Mouse (Mus musculus) heart, postnatal 10 days (tissue): Measurements from ENCODE around the gene Trim8. TPM values are rescaled to one million over a fixed set of nuclear protein-coding genes. Genes with fewer than 3 reads are reported as not detected.

ENCODE experiments used
- DNase-seq, 2 experiments: peaks; one replicate each; pipeline ENCODE4 v3.0.0; 2021
- intact Hi-C: fragments of 180-260 bp; cut with DNase I; formaldehyde crosslinking; loops from one replicate; pipeline ENCODE4 v1.15.1; 2025
- total RNA-seq, 2 experiments: library from RNA; stranded (reverse); gene quantifications; 2 replicates each; pipeline ENCODE4 v1.2.3; 2021

The Trim8 gene
- total RNA-seq, 2 experiments from 2014 or later = 49.9 to 50.6 TPM

DNA sequence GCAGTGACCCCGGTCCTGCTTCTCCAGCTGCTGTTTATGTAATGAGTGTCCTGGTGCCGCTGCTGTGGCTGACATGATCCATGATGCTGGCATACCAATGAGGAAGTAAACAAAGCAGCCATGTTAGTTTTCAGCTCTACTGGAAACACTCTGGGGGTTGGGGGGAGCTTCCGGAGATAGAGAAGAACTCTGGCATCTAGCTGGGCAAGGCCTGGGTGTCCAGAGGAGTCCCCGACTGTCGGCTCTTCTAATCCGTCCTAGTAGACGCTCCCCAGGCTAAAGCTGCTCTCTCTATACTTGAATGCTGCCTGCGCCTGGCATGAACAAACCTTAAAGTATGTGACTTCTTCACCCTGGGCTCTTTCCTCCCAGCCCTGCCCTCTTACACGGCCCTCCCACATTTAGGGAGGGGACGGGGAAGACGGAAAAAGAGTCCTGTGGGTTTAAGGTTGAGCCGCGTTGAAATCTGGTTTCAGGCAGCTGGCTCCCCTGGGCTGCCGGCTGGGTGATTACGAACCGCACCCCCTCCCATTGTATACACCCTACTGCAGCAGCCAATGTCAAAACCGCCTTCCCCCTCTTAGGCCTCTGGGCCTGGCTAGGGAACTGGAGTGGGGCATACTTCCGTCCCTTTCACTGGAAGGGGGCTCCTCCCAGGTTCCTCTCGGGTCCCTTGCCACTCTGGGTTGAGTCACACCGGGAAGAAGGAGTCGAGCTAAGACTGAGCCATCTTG lies 2.0 kb downstream of the Trim8 start:
- intact Hi-C loops = loop anchor here (2.0 kb wide), 3 partner anchors 21 to 107 kb away; partner anchors contain the start of gene Sufu
- peak; percentile 85 to 88 for DNase-seq

DNA sequence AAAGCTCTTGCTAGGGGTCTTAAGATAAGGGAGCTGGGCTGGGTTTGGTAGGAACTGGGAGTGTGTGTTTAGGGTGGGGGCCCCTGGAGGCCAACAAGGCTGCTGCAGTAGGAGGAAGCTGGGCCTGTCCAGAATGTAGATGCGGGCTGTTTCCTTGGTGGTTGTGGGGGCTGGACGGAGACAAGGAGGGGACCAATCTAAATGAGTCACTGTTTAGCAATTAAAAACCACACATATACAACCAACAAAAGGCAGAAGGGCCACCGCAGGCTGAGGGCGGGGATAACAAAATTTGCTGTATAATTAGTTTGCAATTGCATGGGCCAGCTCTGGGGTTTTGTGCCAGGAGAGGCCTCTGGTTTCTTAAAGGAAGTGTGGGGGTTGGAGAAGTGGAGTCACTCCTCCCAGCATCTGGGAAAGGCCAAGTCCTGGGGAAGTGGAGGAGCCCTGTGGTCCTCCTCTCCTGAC lies 2.6 kb downstream of the Trim8 start:
- intact Hi-C loops = loop anchor here (2.0 kb wide), 1 partner anchor 21 kb away; no protein-coding TSS in a partner anchor
- peak; percentile 72 to 75 for DNase-seq

DNA sequence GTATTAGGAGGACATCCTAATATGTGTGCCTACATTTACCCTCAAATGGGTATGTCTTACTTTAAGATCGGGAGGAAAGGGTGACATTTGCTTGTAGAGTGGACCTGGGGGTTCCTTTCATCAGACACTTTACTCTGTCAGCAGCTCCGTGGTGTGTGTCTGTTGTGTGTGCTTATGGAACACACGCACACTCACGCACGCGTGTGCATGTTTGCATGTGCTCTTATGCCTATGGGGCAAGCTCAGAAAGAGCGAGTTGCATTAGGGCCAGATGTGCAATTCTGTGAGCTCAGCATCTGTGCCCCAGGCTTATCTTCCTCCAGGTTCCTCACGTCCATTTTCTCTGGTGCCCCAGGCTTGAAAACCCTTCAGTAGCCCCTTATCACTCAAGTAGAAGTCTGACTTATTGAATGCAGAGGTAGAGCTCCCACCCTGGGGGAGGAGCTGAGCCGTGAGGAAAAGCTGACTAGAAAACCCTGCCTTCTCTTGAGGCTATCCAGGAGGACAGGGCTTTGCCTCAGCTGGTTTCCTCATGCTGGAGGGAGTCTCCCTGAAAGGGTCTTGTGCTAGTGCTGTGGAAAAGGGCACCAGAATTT lies 3.4 kb downstream of the Trim8 start:
- intact Hi-C loops = loop anchor here (2.0 kb wide), 1 partner anchor 20 kb away; no protein-coding TSS in a partner anchor
- no peak for DNase-seq

DNA sequence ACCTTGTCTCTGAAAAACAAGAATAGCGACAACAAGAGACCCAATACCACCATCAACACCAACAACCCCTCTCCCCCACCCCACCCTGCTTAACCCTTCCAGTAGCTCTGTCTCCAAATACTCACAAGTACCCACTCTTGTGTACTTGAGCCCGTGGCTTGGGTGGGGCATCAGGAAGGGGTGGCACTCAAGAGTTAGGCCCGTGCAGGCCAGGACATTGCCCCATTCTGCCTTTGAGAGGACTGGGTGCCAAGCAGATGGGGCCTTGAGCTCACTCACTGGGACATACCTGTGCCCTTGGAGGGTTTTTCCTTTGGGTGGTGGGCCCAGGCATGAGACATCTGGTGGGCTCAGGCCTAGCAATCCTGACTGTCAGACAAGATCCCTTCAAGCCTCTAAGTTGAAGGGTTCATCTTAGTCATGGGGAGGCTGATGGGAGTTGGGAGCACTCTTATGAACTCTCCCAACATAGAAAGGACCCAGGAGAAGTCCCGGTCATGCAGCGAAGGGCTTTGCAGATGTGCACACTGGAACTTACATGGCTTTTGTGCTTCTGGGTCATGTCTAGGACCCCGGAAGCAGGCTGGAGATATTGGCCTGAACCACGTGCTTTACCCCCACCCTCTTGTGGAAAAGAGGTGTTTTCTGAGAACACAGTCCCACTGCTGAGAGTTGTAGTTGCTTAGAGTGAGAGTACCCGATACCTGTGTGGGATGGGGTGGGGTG lies 4.3 kb downstream of the Trim8 start:
- no peak for DNase-seq
- intact Hi-C loops = loop anchor here (2.0 kb wide), 2 partner anchors 19 to 57 kb away; no protein-coding TSS in a partner anchor

DNA sequence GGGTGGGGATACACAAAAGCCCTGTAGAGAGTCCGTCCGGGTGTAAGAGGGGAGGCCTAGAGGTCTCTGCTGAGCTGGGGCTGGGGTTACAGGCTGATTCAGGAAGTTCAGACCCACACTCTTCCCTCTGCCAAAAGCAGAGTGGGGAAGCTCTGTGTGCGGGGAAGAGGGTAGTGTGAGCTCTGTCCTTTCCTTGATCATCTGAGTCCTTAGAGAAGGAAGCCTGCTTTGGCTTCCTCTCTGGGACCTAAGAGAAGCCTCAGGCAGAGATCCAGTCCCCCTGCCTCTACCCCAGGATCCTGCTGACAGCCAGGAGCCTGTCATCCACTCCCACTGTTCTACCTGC lies 4.8 kb downstream of the Trim8 start:
- intact Hi-C loops = loop anchor here (2.0 kb wide), 1 partner anchor 56 kb away; no protein-coding TSS in a partner anchor
- DNase-seq = no peak

DNA sequence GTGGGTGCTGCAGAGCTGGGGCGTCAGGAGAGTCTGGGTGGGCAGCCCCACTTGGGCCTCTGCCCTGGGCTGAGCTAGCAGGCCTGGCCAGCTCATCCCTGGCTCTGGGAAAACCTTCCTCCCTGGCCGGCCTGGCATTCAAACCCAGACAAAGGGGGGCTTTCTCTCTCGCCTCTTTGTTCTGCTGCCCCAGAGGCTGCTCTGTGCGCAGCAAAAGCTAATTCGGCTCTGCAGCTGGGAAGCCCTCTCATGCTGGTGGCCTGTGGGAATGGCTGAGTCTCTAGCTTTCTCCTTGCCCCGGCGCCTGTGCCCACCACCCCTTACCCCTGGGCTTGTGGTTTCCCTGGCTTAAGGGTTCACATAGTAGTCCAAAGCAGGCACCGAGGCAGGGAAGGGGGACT lies 5.7 kb downstream of the Trim8 start:
- intact Hi-C loops = loop anchor here (2.0 kb wide), 1 partner anchor 56 kb away; no protein-coding TSS in a partner anchor
- DNase-seq = no peak

DNA sequence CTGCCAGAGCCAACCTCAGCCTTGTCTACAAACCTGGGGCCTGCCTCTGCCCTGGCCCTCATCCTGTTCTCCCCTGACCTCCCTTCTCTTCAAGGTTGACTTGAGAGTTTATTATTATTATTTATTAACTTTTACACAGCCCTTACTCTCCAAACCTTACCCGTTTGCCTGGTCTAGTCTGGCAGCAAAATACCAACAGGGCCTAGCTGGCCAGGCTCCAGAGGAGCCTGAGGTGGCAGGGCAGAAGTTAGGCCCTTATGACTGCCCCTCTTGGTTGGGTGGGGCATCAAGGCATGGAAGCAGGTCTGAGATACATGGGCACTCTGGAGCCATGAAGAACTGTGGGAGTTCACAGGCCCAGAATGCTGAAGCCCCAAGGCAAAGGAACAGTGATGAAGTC lies 6.3 kb downstream of the Trim8 start:
- intact Hi-C loops = loop anchor here (2.0 kb wide), 1 partner anchor 55 kb away; no protein-coding TSS in a partner anchor
- no peak for DNase-seq

DNA sequence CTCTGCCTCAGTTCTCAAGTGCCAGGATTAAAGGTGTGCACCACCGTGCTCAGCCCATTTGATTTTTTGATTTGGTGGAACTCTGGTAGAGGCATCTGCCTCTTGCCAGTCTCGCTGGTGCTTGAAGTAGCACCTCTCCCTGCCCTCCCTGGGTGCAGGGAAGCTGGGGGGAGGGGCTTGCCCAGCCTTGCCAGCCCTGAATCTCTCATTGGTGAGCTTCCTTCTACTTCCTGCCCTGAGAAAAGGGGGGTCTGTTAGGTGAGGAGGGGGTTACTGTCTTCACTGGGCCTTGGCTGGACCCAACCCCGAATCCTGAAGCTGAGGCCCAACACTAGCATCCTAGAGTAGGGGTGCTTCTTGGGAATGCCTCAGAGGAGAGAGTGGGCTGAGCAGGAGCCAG lies 7.2 kb downstream of the Trim8 start:
- intact Hi-C loops = no loop called here
- no peak for DNase-seq

DNA sequence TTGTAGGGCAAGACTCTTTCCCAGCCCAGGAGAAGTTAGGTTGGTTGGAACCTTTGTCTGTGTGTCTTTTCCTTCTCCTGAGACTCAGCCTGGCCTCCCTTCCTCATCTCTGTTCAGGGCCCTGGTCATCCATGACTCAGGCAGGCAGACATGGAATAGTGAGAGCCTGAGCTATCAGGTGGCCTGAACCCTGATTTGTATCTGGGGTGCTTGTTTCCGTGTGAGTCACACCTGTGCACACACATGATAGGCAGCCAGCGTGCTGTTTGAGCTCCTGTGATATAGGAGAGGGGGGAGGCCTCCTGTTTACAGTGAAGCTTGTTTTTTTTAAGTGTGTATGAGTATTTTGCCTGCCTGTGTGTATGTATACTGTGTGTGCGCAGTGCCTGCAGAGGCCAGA lies 7.7 kb downstream of the Trim8 start:
- intact Hi-C loops = no loop called here
- no peak for DNase-seq

DNA sequence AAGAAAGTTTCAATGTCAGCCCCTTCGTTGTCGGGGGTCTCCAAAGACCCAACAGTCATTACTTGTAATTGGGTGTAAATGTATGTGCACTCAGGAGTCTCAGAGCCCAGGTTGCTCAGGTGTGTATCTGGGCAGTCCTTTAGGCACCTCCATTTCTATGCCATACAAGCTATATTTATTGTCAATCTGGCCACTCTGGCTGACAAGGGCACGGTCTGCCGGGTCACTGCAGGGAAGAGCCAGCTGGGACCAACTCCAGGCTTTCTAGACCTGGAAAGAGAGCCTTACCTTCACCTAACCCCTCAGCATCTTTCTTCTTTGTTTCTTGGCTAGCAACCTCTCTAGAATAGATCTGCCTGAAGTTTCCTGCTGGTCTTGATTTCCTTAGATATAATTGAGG lies 8.2 kb downstream of the Trim8 start:
- no peak for DNase-seq
- intact Hi-C loops = no loop called here

DNA sequence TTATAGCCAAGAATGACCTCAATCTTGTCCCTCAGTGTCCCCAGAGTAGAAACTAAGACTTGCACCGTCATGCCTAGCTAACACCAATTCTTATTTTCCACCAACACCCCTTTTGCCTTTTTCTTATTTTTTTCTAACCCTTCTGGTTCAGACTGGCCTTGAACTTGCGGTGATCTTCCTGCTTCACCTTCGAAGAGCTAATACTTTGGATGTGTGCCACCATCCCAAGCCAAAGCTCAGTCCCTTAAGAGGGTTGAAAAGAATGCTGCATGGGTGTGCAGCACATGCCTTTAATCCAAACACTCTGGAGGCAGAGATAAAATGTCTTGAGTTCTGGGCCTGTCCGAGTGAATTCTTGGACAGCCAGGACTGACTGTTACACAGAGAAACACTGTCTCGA lies 8.9 kb downstream of the Trim8 start:
- intact Hi-C loops = no loop called here
- no peak for DNase-seq

DNA sequence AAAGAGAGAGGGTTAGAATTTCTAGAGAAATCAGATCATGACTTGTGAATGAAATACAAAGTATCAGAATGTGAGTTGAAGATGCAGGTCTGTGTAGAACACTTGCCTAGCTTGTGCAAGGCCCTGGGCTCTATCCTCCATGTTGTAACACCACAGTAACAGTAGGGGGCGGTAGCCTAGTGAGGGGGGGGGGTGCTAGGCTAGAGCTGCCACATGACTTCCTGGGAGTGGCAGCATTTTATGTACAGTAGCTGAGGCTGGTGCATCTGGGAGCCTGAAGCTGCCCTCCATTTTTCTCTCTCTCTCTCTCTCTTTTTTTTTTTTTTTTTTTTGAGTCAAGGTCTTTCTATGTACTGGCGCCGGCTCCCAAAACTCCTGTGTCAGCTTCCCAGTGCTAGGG lies 9.3 kb downstream of the Trim8 start:
- no peak for DNase-seq
- intact Hi-C loops = no loop called here

DNA sequence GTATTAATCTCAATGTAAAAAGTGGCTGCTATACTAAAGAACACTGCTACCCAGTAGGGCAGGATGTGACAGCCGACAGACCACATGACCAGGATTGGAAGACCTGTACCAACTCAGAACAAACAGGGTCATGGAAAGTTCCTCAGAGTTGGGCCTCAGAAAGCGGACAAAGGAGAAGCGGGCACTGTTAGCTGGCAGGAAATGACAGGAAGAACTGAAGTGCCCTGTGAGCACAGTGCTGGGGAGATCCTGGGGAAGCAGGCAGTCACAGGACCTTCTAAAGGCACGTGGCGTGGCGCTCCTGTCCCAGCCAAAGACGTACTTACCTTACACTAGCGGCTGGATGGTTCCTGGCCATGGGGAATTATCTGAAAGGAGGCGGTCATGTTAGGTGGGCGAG lies 9.8 kb downstream of the Trim8 start:
- DNase-seq = peak; percentile 51 to 58
- intact Hi-C loops = no loop called here

DNA sequence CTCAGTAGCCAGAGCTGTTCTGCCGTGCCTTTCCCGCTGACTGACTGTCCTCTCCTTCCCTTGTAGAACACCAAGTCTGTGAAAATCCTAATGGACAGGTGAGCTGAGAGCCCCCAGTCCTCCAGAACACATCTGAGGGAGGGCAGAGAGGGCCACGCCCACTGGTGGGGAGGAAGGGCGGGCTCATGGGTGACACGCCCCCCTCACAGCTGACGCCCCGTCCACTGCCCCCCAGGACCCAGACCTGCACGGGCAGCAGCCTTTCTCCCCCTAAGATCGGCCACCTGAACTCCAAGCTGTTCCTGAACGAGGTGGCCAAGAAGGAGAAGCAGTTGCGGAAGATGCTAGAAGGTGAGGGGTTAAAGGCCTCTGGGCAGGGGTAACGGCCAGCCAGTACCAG lies 12.9 kb downstream of the Trim8 start:
- DNase-seq = no peak
- intact Hi-C loops = no loop called here

DNA sequence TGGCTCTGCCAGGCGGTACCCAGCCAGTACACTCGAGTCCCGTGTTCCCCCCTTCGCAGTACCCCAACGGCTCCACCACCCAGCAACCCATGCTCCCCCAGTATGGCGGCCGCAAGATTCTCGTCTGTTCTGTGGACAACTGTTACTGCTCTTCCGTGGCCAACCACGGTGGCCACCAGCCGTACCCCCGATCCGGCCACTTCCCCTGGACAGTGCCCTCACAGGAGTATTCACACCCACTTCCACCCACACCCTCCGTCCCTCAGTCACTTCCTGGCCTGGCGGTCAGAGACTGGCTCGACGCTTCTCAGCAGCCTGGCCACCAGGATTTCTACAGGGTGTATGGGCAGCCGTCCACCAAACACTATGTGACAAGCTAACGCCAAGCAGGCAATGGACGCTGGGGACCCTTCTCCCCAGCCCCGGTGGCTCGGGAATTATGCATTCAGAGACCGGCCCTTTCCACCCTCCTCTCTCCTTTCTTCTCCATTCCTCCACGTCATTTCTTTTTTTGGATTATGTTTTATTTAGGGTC lies 13.9 kb downstream of the Trim8 start:
- no peak for DNase-seq
- intact Hi-C loops = no loop called here

DNA sequence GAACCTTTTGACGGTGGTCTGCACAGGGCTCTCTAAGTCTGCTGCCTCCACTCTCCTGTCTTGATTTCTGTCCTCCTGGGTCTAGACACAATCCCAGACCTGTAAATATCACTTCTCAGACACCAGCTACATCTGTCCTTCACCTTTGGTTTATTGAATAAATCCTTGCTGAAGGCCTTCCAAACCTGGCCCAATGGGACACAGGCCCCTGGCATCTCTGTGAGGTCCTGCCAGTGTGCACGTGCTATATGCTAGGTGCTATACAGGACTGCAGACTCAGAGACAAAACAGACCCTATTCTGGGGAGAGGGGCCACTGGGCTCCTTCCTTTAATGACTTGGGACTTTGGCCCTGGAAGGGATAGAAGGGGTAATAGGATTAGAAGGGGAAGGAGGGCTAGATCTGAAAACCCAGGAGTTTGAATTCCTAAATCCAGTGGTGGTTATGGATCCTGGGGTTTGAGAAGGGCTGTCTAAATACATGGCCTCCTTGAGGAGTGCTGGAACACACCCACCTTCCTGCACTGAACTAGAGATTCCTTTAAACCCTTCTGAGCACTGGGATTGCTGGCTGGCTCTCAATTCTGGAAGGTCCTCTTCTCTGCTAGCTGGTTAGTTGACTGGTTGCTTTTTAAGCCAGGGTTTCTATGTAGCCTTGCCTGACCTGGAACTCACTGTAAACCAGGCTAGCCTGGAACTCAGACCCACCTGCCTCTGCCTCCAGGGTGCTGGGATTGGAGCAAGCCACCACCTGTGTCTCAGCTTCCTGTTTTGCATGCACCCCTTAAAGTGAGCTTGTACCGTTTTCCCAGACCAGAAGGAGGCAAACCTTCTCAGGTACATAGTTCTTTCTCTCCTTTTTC lies 15.4 kb downstream of the Trim8 start:
- DNase-seq = no peak
- intact Hi-C loops = no loop called here

DNA sequence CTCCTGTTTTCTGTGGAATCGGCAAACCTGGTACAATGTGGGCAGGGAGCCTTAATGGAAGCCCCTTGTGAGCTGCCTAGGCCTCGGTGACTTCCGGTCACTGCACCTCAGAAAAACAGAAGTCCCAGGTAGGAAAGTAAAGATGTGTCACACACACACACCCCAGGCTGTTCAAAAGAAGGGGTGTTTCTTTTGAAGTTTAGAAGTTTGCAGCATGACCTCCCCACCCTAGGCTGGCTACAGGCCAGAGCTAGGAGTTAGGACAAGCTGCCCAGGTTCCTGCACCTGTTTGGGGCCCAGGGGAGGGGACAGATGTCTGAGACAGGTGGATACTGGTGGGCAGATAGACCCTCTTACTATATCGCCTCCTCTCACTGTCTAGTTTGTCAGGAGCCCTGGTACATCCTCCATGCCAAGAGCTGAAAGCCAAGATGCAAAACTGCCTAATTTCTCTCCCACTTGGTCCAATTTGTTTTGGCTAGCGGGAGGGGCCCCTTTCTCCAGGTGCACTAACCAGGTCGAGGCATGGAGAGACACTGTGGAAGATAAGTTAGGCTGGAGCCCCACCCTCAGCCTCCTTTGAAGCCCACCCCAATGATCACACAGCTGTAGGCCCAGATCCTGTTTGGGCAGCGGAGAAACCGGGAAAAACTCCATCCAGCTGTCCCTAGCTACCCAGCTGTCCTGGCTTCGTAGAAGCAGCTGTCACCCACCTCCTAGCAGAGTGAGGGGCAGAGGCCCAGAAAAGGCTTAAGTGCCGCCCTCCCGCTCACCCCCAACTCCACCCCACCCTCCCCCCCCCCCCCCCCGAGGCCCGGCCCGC lies 16.2 kb downstream of the Trim8 start:
- DNase-seq = no peak
- intact Hi-C loops = no loop called here

DNA sequence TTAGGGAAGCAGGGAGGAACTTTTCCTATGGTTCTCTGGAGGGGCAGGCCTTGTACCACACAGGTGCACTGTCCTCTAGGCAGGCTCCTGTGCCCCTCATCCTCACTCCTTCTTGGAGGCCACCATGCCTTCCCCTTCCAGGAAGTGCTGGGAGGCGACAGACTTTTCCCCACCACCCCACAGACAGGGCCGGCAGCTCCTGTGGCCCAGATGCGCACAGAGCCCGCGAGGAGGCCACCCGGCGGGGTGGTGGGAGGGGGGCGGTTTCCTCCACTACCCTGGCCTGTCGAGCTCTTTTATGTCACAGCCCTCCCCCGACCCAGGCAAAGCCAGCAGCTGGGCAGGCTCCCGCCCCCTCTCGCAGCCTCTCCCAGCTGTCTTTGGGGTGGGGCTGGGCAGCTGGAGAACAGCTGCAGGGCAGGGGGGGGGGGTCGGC lies 16.9 kb downstream of the Trim8 start:
- intact Hi-C loops = no loop called here
- DNase-seq = peak; percentile 64 to 74

DNA sequence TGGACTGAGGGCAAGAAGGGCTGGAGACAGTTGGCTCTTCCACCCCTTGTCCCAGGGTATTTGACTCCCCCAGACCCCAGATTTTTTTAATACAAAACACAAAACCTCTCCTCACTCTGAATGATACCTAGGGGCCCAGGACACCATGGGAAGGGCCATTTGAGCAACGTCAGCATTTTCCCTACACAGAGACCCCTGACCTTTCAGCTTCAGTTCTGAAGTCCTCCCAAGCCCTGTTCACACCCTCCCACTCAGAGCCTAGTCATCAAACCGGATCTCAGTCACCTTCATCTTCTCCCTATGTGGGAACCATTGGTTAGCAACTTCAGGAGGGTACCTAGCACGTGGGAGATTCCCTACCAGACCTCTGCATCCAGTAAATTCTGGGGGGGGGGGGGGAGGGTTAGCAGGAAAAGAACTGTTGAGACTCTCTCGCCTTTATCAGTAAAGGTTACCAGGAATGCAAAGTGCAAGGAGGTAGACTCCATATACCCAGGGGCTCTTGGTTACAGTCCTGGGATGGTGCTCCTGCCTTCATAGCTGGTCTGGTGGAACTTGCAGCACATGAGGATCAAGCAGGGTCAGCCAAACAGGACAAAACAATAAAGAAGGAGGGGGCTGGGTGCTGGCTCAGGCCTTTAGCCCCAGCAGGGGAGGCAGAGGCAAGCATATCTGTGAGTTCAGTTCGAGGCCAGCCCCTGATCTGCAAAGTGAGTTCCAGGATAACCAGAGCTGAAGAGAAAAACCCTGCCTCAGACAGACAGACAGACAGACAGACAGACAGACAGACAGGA lies 17.5 kb downstream of the Trim8 start:
- intact Hi-C loops = no loop called here
- no peak for DNase-seq
